Mouse (Mus musculus) forelimb bud, embryonic 11.5 days (tissue): ENCODE data around the gene Rab34.

Source experiments
- DNase-seq: peaks from one replicate; pipeline ENCODE4 v3.0.0-alpha.2; 2012; ENCODE audit warnings: low read depth, low spot score

Gene Rab34

GRCm38 (mm10) chr11:78213086-78213817 lies 25.0 kb downstream of the Rab34 start:
- DNase-seq = no peak

- DNase-seq = no peak
Observed at GRCm38 (mm10) chr11:78215709-78216317, 27.6 kb downstream of the Rab34 start.

GRCm38 (mm10) chr11:78223586-78223985 lies 35.4 kb downstream of the Rab34 start:
- no peak for DNase-seq

- no peak for DNase-seq
Observed at GRCm38 (mm10) chr11:78231518-78231917, 43.3 kb downstream of the Rab34 start.

- DNase-seq = no peak
Observed at GRCm38 (mm10) chr11:78240193-78240857, 52.1 kb downstream of the Rab34 start.
